Mouse (Mus musculus) hindbrain, embryonic 10.5 days (tissue): ENCODE data around the gene Cradd. TPM values are rescaled to one million over a fixed set of nuclear protein-coding genes. Genes with fewer than 3 reads are reported as not detected.

Experiments
- DNase-seq: peaks from one replicate; pipeline ENCODE4 v3.0.0-alpha.2; 2017; ENCODE audit warnings: low spot score
- H3K27ac ChIP-seq: fragments of 300-500 bp; sonication (generic); 2 replicates; pipeline ENCODE4 v1.5.1; 2016; ENCODE audit warnings: mild to moderate bottlenecking, moderate library complexity
- H3K27me3 ChIP-seq: fragments of 300-500 bp; sonication (generic); 2 replicates; pipeline ENCODE4 v1.6.1; 2016; ENCODE audit warnings: mild to moderate bottlenecking; ENCODE audit not compliant: poor library complexity, insufficient read depth, severe bottlenecking
- H3K36me3 ChIP-seq: fragments of 300-500 bp; sonication (generic); 2 replicates; pipeline ENCODE4 v1.6.1; 2016; ENCODE audit warnings: mild to moderate bottlenecking, moderate library complexity
- H3K4me1 ChIP-seq: fragments of 300-500 bp; sonication (generic); replicated peaks from 2 replicates; pipeline ENCODE4 v1.6.1; 2016; ENCODE audit warnings: mild to moderate bottlenecking
- H3K4me3 ChIP-seq: fragments of 300-500 bp; sonication (generic); 2 replicates; pipeline ENCODE4 v1.5.1; 2016; ENCODE audit warnings: mild to moderate bottlenecking, moderate library complexity
- H3K9me3 ChIP-seq: fragments of 300-500 bp; sonication (generic); 2 replicates; pipeline ENCODE4 v1.6.1; 2016; ENCODE audit warnings: mild to moderate bottlenecking, moderate library complexity
- WGBS: fragments of 180-500 bp; shearing (Covaris S2); methylation state at CpG from one replicate; pipeline ENCODE4 v1.1.7; 2016; 5-methylcytosine and 5-hydroxymethylcytosine counted together
- polyA plus RNA-seq: library from polyadenylated mRNA; unstranded; fragments of >200 nt; fragmentation: Nextera tagmentation; extraction: Ambion mirVana; gene quantifications from 2 replicates; pipeline ENCODE4 v1.2.1, GENCODE M21; 2016

Cradd gene
- polyA plus RNA-seq, 1 experiment from 2014 or later, result 13.3 TPM

GRCm38 (mm10) chr10:95213820-95214219 is 110.1 kb downstream of the Cradd start:
- H3K27me3 ChIP-seq, result no peaks in the 10 kb centered on the region
- no peaks in the 10 kb centered on the region; the same call in 1 of the 2 replicates for H3K4me1 ChIP-seq
- DNase-seq, result no peak
- no peak overlapping the region for H3K27ac ChIP-seq
- H3K4me3 ChIP-seq, result no peak overlapping the region
- 88% methylated on average over 9 of the region's 9 CpGs for WGBS
- H3K9me3 ChIP-seq, result no peaks in the 10 kb centered on the region
- H3K36me3 ChIP-seq, result no peaks in the 10 kb centered on the region

DNA sequence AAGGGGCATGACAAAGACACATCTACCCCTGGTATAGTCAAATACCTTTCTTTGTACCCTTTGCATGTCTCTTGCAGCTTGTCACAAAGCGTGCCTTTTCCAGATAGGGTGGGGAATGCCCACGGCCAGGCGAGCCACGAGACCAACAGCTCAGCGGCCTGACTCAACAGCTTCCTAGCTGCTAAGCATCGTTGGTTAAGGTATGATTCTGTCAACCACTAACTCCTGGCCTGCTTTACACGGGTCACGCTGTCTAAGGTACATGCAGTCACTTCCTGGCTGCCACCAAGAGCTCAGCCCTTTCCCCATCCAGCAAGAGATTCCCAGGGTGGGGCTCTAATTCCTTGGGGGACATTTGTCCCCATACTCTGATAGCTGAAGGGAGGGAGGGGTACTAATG is 110.6 kb downstream of the Cradd start:
- H3K4me1 ChIP-seq, result no peaks in the 10 kb centered on the region; the same call in 1 of the 2 replicates
- no peak for DNase-seq

GRCm38 (mm10) chr10:95211660-95212059 is 112.3 kb downstream of the Cradd start:
- Histone ChIP-seq H3K36me3 (no peaks in the 10 kb centered on the region), H3K27ac (no peak overlapping the region), H3K4me3 (no peak overlapping the region), H3K4me1 (no peaks in the 10 kb centered on the region), H3K9me3 (no peaks in the 10 kb centered on the region), H3K27me3 (no peaks in the 10 kb centered on the region)
- WGBS, result 91% methylated on average over 8 of the region's 8 CpGs
- DNase-seq, result no peak

More for the DNA sequence above, 110.6 kb downstream of the Cradd start:
- no peaks in the 10 kb centered on the region for H3K36me3 ChIP-seq
- no peak overlapping the region for H3K27ac ChIP-seq
- no peak overlapping the region for H3K4me3 ChIP-seq
- no peaks in the 10 kb centered on the region for H3K27me3 ChIP-seq
- no peaks in the 10 kb centered on the region for H3K9me3 ChIP-seq
- 92% methylated on average over 8 of the region's 8 CpGs for WGBS

- no peak overlapping the region for H3K4me3 ChIP-seq
- no peaks in the 10 kb centered on the region for H3K4me1 ChIP-seq
- H3K27me3 ChIP-seq, result no peaks in the 10 kb centered on the region
- no peaks in the 10 kb centered on the region for H3K36me3 ChIP-seq
- no peak overlapping the region for H3K27ac ChIP-seq
- no peak for DNase-seq
- H3K9me3 ChIP-seq, result no peaks in the 10 kb centered on the region
- WGBS, result 89% methylated on average over 7 of the region's 7 CpGs
Measured at GRCm38 (mm10) chr10:95210664-95211372, 113.1 kb downstream of the Cradd start.

GRCm38 (mm10) chr10:95210167-95210566 is 113.8 kb downstream of the Cradd start:
- Histone ChIP-seq H3K4me1 (no peaks in the 10 kb centered on the region), H3K9me3 (no peaks in the 10 kb centered on the region), H3K27ac (no peak overlapping the region), H3K27me3 (no peaks in the 10 kb centered on the region), H3K4me3 (no peak overlapping the region), H3K36me3 (no peaks in the 10 kb centered on the region)
- 81% methylated on average over 4 of the region's 4 CpGs for WGBS
- DNase-seq, result no peak

GRCm38 (mm10) chr10:95207423-95207822 is 116.5 kb downstream of the Cradd start:
- no peak overlapping the region for H3K4me3 ChIP-seq
- H3K27ac ChIP-seq, result no peak overlapping the region
- no peaks in the 10 kb centered on the region for H3K9me3 ChIP-seq
- 93% methylated on average over 8 of the region's 8 CpGs for WGBS
- DNase-seq, result no peak
- no peaks in the 10 kb centered on the region for H3K27me3 ChIP-seq
- 0 out of 2 replicates have a peak, but pooled peaks cover 6% of the 10 kb centered on the region for H3K4me1 ChIP-seq
- no peaks in the 10 kb centered on the region for H3K36me3 ChIP-seq

- H3K27me3 ChIP-seq, result peaks cover 10% of the 10 kb centered on the region; the same call in 1 of the 2 replicates
- no peak for DNase-seq
- H3K4me3 ChIP-seq, result no peak overlapping the region
- no peak overlapping the region for H3K27ac ChIP-seq
- no peaks in the 10 kb centered on the region for H3K36me3 ChIP-seq
- no peaks in the 10 kb centered on the region for H3K9me3 ChIP-seq
- WGBS, result 88% methylated on average over 8 of the region's 8 CpGs
- H3K4me1 ChIP-seq, result peaks cover 23% of the 10 kb centered on the region
Measured at GRCm38 (mm10) chr10:95201514-95201913, 122.4 kb downstream of the Cradd start.

DNA sequence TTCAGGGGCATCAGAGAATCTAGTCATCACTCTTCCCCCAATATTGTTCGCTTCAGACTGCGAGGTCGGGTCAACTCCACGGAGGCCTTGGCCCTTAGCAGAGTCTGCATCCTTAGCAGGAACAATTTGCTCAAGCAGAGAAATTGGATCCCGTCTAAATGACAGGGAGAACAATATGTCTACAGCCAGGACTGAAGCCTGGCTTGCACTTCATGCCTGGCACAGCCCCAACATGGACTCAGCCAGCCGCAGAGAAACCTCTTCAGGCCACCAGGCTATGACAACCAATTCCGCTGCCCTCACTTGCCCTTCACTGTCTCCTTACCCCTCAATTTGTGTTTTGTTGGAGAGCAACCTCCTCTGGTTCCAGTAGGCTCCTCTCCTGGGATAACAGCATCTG is 123.6 kb downstream of the Cradd start:
- no peak overlapping the region for H3K4me3 ChIP-seq
- no peaks in the 10 kb centered on the region for H3K36me3 ChIP-seq
- 45% methylated on average over 7 of the region's 7 CpGs for WGBS
- no peak for DNase-seq
- H3K27ac ChIP-seq, result no peak overlapping the region
- no peaks in the 10 kb centered on the region for H3K9me3 ChIP-seq
- H3K4me1 ChIP-seq, result peaks cover 26% of the 10 kb centered on the region
- H3K27me3 ChIP-seq, result peaks cover 10% of the 10 kb centered on the region; the same call in 1 of the 2 replicates

GRCm38 (mm10) chr10:95199541-95200269 is 124.2 kb downstream of the Cradd start:
- H3K27me3 ChIP-seq, result peaks cover 10% of the 10 kb centered on the region; the same call in 1 of the 2 replicates
- 0 out of 2 replicates have a peak overlapping the region, but pooled peaks have one; percentile 50 for H3K27ac ChIP-seq
- H3K36me3 ChIP-seq, result no peaks in the 10 kb centered on the region
- 49% methylated on average over 11 of the region's 11 CpGs for WGBS
- no peak overlapping the region for H3K4me3 ChIP-seq
- no peak for DNase-seq
- no peaks in the 10 kb centered on the region for H3K9me3 ChIP-seq
- peaks cover 26% of the 10 kb centered on the region for H3K4me1 ChIP-seq

GRCm38 (mm10) chr10:95197377-95197776 is 126.6 kb downstream of the Cradd start:
- Histone ChIP-seq H3K9me3 (no peaks in the 10 kb centered on the region), H3K27ac (no peak overlapping the region), H3K4me1 (peaks cover 32% of the 10 kb centered on the region), H3K4me3 (no peak overlapping the region), H3K36me3 (no peaks in the 10 kb centered on the region), H3K27me3 (peaks cover 10% of the 10 kb centered on the region; the same call in 1 of the 2 replicates)
- 92% methylated on average over 8 of the region's 8 CpGs for WGBS
- DNase-seq, result no peak

DNA sequence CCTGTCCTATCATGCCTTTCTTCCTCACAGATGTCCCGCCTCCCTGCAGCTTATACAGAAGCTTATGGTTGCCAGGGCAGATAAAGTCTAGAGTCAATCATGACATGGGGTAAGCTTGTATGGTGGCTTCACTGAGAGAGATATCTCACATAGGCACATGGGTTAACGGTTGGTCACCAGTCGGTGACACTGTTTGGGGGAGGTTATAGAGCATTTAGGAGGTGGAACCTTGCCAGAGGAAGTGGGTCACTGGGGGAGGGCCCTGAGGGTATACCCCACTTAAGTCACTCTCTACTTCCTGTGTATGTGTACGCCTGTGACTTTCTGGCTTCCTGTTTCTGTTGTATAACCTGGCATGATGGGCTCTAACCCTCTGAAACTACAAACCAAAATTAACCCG is 128.2 kb downstream of the Cradd start:
- H3K4me3 ChIP-seq, result no peak overlapping the region
- H3K4me1 ChIP-seq, result peaks cover 31% of the 10 kb centered on the region
- H3K36me3 ChIP-seq, result no peaks in the 10 kb centered on the region
- no peak for DNase-seq
- peaks cover 10% of the 10 kb centered on the region; the same call in 1 of the 2 replicates for H3K27me3 ChIP-seq
- WGBS, result 92% methylated on average over 5 of the region's 5 CpGs
- no peak overlapping the region for H3K27ac ChIP-seq
- no peaks in the 10 kb centered on the region for H3K9me3 ChIP-seq

DNA sequence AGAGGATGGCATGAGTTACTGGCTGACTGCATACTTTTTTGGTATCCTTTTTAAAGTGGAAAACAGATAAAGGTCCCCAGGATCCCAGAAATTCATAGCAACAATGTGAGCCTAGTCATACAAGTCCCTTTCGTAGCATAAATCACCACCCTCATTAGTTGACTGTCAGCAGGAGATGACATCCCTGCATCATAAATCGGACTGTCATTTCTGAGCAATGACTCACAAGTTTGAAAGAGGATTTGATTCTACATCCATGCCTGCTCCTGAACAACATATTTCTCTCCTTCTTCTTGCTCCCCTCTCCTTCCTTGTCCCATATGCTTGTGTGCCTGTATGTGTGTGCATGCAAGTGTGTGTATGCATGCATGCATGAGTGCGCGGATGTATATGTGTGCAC is 129.2 kb downstream of the Cradd start:
- no peak overlapping the region for H3K4me3 ChIP-seq
- peaks cover 22% of the 10 kb centered on the region for H3K4me1 ChIP-seq
- no peak for DNase-seq
- H3K27ac ChIP-seq, result no peak overlapping the region
- WGBS, result 95% methylated on average over 4 of the region's 4 CpGs
- peaks cover 10% of the 10 kb centered on the region; the same call in 1 of the 2 replicates for H3K27me3 ChIP-seq
- H3K9me3 ChIP-seq, result no peaks in the 10 kb centered on the region
- no peaks in the 10 kb centered on the region for H3K36me3 ChIP-seq

DNA sequence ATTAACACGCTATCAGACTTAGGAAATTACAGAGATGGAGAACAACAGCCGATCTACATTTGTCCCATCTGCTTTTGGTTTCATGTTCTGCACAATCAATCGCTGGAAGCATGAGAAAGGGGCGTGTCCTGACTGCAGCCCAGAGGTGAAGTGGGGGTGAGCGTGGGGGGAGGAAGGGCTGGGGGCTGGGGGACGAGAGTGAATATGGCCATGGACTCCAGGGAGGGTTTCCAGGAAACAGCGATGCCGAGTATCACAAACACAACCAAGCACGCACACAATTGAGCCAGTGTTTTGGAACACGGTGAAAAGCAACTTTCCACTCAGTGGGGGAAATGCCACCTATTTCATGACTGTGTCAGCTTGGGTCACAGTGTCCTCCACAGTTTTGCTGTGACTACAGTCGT is 130.1 kb downstream of the Cradd start:
- DNase-seq, result no peak
- 68% methylated on average over 11 of the region's 11 CpGs for WGBS
- Histone ChIP-seq H3K27ac (no peak overlapping the region), H3K4me3 (no peak overlapping the region), H3K36me3 (0 out of 2 replicates have a peak, but pooled peaks cover 1% of the 10 kb centered on the region), H3K9me3 (peaks cover 1% of the 10 kb centered on the region; the same call in 1 of the 2 replicates), H3K27me3 (peaks cover 10% of the 10 kb centered on the region; the same call in 1 of the 2 replicates), H3K4me1 (peaks cover 14% of the 10 kb centered on the region)
